Mouse (Mus musculus) right cerebral cortex, adult 2 months (tissue): ENCODE results near the gene Hlx.
A peak's percentile ranks its signal among the peaks of the same experiment; 100 is the strongest.

Experiments used
- DNase-seq, 2 experiments: peaks; one replicate each; pipeline ENCODE4 v3.0.0; 2021 to 2022; ENCODE audit warnings: low spot score in 2 of 2

The Hlx gene

DNA sequence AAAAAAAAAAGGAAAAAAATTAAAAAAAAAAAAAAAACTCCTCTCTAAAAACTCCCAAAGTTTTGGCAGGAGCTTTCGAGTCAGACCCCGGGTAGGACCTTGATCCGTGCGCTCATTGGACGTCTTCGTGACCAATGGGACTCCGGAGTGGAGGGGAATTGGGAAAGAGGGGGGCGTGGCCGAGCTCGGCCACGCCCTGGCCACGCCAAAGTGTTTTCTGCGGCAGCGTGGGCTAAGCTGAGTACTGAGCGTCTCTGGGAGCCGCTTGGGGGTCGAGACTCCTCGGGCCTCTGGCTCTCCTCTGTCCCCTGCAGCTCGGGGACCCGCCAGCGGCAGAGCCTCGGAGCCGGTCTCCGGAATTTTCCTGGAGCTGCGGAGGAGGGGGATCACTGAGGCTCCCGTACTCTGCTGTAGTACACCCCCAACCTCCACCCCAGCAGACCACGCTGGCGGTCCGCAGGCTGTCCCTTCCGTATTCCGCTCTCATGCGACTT lies at the start of gene Hlx:
Gene Hlx (minus strand): TSS at position 64 of the 494 bp plus-strand sequence.
- no peak for DNase-seq

DNA sequence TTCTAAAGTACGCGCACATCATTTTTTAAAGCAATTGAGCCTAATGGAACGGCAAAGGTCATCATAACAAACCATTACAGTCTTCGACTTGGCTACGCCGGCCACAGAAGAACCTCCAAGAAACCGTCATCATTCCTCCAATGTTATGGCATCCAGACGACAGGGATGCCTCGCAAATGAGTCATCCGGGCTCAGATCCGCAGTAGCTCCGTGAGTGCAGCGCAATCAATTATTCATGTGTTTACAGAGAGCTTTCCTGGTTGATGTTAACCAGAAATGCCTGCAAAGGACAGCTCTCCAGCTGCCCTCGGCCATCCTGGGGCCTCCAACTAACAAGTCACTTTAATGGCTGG lies 49.7 kb upstream of the Hlx start:
- no peak for DNase-seq

DNA sequence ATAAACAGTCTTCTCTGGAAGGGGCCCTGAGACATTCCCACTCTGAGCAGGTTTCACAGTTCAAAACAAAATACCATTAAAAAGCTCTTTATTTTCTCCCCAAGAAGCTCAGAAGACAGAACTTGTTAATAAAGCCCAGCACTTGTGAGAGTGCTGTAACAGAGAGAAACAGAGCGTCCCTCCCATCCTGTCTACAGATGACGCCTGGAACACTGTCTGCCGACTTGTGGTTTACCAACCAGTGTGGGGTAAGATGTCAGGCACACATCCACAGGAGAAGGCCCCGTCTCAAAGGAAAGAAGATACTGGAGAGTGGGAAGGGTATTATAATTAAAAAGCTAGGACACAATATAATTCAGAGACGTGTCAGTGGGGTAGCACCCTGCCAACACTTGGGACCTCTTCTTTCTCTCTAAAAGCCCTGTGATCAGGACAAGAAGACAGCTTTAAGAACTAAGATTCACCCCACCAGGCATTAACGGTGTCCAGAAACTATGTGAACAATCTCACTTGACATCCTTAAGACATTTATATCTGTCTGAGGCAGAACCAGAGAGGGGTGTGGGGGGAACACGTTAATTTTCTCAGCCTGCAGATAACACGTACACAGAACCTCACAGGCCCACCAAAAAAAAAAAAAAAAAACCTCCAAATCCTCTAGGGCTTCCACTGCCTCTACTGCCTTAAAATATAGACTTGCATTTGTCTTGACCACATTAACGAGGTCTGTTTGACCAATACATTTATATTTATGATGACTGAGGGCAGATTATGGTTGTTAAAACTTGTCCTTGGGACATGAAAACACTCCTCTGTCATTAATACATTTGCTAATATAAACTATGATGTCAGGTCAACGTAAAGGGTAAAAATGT lies 49.1 kb upstream of the Hlx start:
- DNase-seq = no peak

- DNase-seq = no peak
These were observed 45.7 kb upstream of the Hlx start for GRCm38 (mm10) chr1:184778157-184778556.

GRCm38 (mm10) chr1:184777061-184777795 lies 44.8 kb upstream of the Hlx start:
- DNase-seq = no peak

DNA sequence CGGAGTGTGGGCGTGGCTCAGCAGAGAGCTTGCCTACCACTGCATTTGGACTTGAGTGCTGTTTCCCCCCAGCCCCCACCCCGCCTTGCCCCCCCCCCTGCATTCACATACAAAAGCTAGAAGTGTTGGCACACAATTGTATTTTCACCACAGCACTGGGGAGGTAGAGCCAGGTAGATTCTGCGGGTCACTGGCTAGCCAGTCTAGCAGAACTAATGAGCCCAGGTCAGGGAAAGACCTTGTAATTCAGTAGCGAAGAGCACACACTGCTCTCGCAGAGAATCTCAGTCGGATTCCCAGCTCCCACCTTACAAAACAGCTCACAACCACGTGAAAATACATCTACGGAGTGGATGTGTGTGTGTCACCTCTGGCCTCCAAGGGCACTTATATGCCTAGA lies 42.9 kb upstream of the Hlx start:
- DNase-seq = no peak

- no peak for DNase-seq
These were observed 39.5 kb upstream of the Hlx start for GRCm38 (mm10) chr1:184771891-184772249.

DNA sequence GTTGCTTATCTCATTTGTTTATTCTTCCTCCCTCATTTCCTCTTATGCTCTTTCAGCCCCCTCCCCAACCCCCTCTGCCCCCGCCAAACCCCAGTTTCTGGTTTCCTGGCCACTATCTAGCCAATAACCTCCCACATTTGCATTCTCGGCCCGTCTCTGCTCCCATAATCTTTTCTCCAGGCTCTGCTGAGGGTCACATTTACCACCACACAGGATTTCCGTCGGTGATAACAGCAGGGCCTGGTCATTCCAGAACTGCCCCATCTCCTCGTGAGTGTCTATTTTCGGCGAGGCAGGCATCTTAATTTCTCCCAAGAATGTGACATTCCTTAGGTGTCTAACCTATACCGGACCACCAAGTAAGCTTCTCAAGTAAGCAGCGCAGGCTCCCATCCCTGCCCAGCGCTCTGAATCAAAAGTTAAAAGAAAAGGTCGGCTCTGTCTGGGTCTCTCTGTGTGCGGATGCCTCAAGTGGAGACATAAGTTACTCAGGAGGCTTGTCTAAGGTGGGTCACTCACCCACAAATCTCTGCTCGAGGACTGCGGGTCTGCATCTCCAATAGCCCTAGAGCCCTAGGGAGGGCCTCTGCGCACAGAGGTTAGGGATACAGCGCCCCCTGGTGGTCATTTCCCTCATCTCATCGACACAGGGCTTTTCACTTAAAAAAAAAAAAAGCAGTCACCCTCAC lies 38.9 kb upstream of the Hlx start:
- DNase-seq = peak; percentile 65 to 75

DNA sequence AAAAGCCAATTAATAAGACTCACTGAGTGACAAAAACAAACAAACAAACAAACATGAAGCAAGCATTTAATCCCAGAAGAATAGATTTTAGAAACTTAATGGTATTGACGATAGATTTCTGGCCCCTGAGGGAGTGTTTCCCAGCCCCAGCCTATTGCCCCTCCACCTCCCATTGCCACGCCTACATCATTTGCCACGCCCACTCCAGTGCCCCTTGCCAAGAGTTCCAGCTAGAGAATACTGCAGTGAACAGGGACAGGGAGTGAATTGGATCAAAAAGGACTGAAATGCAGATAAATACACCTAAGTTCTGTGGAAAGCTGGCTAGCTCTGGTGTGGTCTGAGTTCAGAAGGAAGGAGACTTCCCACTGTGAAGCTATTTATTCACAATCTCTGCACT lies 31.4 kb upstream of the Hlx start:
- DNase-seq = no peak

DNA sequence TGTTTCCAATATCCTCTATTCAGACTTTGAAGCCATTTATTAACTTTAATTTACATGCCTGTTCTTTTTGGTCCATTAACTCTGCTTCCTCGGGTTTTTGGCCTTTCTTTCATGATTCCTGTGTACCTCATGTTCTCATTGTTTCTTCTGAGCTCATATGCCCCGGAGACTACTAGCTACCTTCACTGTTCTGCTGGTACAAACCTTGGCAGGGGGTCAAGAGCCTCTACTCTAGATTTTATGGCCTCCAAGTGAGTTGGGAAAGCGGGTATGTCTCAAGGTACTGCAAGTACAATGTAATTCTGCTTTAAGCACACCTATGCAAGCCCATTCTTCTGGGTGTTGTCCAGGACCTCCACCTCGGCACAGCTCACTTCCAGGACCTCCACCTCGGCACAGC lies 30.5 kb upstream of the Hlx start:
- DNase-seq = no peak

GRCm38 (mm10) chr1:184761988-184762387 lies 29.6 kb upstream of the Hlx start:
- no peak for DNase-seq

- no peak for DNase-seq
These were observed 20.3 kb upstream of the Hlx start for GRCm38 (mm10) chr1:184752671-184753070.

GRCm38 (mm10) chr1:184750114-184750664 lies 17.8 kb upstream of the Hlx start:
- DNase-seq = no peak

DNA sequence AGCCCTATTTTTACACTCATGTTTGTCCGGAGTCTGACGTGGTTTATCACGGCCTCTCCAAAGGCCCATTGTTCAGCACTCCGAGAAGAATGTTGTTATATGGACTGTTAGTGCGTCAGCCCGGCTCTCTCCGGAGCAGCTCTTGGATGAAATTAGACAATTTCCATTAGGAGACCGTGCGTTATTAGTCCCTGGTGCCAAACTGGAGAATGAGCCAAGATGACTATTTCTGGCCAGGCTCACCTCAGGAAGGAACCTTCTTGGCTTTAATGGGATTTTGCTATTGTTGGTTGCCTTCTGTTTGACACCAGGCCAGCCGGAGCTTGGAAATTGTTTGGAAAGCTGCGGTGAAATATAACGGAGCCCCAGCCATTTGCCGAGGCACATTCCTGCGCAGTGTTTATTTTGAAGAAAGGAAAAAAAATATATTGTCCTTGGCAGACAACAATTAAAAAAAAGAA lies 16.3 kb upstream of the Hlx start:
- DNase-seq = no peak

GRCm38 (mm10) chr1:184737876-184738479 lies 5.6 kb upstream of the Hlx start:
- peak in 1 of 2 experiments; percentile 72 for DNase-seq

DNA sequence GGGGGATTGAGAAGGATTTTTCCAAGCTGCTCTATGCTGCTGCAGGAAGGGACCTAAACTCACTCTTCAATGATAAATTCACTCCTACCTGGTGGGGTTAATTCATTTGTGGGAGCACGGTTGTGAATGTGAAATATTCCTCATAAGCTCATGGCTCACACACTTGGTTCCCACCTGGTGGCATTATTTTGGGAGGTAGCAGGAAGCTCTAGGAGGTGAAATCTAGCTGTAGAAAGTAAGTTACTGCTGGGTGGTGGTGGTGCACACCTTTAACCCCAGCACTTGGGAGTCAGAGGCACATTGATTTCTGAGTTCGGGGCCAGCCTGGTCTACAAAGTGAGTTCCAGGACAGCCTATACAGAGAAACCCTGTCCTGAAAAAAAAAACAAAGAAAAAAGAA lies 4.8 kb upstream of the Hlx start:
- no peak for DNase-seq

- DNase-seq = no peak
These were observed 3.8 kb upstream of the Hlx start for GRCm38 (mm10) chr1:184736260-184736659.

DNA sequence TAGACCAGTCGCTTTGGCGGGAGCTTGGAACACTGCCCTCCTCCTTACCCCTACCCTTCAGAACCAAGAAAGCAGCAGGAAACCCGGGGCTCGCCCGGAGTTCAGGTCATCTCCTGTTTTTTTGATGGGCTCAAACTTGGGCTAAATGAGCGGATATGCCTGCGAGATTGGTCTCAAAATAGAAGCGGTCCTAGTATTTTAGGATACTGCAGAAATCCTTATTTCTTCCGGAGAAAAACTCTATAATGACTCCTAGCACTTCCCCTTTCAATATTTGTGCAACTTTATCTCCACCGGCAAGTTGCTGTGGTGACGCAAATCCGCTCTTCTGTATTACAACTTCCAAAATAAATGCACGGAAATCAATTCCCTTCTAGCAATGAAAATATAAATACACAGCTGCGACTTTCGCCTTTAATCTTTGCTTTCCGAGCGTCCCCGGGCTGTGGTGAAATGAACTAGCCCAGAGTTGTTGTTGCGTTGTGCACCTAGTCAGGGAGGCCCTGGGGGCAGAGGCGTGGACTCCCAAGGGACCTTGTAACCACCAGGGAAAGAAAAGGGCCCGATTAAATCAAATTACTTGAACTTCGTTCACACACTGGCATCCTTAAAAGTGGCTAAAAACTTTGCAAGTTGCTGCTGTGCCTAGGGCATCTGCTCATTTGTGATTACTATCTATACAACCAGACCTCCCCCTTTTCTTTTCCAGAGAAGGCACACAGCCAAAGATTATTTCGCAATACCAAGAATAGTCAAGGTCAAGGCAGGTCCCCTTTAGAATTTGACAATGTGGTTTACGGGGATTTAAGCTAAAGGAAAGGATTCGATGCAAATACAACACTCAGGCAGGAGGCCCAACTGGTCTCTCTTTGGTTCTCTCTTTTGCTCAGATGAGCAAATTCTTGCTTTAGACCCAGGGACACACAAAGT lies 2.8 kb upstream of the Hlx start:
- DNase-seq = no peak

DNA sequence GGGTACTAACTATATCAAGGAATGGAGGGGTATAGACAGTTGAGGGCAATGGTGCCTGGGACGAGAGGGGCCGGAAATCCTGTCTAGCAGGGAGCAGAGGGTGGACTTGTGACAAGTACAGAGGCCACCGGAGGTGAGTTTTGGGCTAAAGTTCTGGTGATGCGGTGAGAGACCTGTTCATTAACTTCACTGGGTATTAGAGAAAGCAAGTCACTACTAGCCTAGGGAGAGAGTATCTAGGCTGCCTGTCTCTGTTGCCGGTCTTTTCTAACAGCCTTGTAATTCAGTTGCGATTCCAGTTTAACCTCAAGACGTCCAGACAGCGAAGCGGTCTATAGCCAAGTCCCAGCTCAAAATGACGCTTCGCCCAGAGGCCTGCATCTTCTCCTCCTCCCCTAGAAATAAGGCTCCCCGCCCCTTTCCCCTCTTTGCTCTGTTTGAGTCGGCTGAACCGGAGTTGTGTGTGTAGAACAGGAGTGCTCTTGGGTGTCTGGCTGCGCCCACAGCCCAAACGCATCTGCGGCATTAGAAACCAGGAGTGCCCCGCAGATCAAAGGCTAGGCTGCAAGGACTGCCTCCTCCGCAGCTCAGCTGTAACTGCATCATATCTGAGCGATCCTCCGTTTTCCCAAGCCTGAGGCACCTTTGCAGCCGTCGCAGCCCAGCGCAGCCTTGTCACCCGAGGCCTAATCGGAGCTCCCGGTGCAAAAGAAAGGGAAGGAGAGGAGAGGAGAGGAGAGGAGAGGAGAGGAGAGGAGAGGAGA lies 1.8 kb upstream of the Hlx start:
- DNase-seq = no peak
